Mouse (Mus musculus) kidney, embryonic 14.5 days (tissue): ENCODE measurements around the gene Kif22. TPM values are rescaled to one million over a fixed set of nuclear protein-coding genes. Genes with fewer than 3 reads are reported as not detected.

Experiments used
- ATAC-seq: fragments of 200-750 bp; cut with Nextera tagmentation; 2 replicates; pipeline ENCODE4 v1.8.0; 2017; ENCODE audit warnings: moderate number of reproducible peaks, mild to moderate bottlenecking, moderate TSS enrichment, moderate library complexity; ENCODE audit not compliant: low FRiP score, low TSS enrichment
- H3K27ac ChIP-seq: fragments of 300-500 bp; sonication (generic); 2 replicates; pipeline ENCODE4 v1.5.1; 2014; ENCODE audit warnings: low read depth, mild to moderate bottlenecking, low read length, moderate library complexity, mixed read lengths
- H3K27me3 ChIP-seq: fragments of 300-500 bp; sonication (generic); 2 replicates; pipeline ENCODE4 v1.6.1; 2014; ENCODE audit warnings: mild to moderate bottlenecking, low read length; ENCODE audit not compliant: control insufficient read depth, insufficient read depth
- H3K36me3 ChIP-seq: fragments of 300-500 bp; sonication (generic); 2 replicates; pipeline ENCODE4 v1.6.1; 2014; ENCODE audit warnings: low read length, mixed read lengths; ENCODE audit not compliant: control insufficient read depth, insufficient read depth
- H3K4me1 ChIP-seq: fragments of 300-500 bp; sonication (generic); 2 replicates; pipeline ENCODE4 v1.6.1; 2014; ENCODE audit warnings: low read length, mixed read lengths; ENCODE audit not compliant: control insufficient read depth, insufficient read depth
- H3K4me2 ChIP-seq: fragments of 300-500 bp; sonication (generic); replicated peaks from 2 replicates; pipeline ENCODE4 v1.6.1; 2014; ENCODE audit warnings: low read depth, mild to moderate bottlenecking, low read length
- H3K4me3 ChIP-seq: fragments of 300-500 bp; sonication (generic); 2 replicates; pipeline ENCODE4 v1.5.1; 2014; ENCODE audit warnings: mild to moderate bottlenecking, low read length
- H3K9ac ChIP-seq: fragments of 300-500 bp; sonication (generic); 2 replicates; pipeline ENCODE4 v1.6.1; 2014; ENCODE audit warnings: low read depth, mild to moderate bottlenecking, low read length, moderate library complexity
- H3K9me3 ChIP-seq: fragments of 300-500 bp; sonication (generic); 2 replicates; pipeline ENCODE4 v1.6.1; 2016; ENCODE audit warnings: low read length; ENCODE audit not compliant: control insufficient read depth
- WGBS: fragments of 180-500 bp; shearing (Covaris S2); extraction: QIAGEN DNeasy Blood & Tissue Kit; methylation state at CpG from one replicate; pipeline ENCODE4 v1.1.7; 2014; 5-methylcytosine and 5-hydroxymethylcytosine counted together
- polyA plus RNA-seq: library from polyadenylated mRNA; unstranded; fragments of >200 nt; fragmentation: Nextera tagmentation; extraction: Ambion mirVana; gene quantifications from 2 replicates; pipeline ENCODE4 v1.2.1, GENCODE M21; 2014

Gene Kif22
- polyA plus RNA-seq, 1 experiment from 2014 or later: 151 TPM

DNA sequence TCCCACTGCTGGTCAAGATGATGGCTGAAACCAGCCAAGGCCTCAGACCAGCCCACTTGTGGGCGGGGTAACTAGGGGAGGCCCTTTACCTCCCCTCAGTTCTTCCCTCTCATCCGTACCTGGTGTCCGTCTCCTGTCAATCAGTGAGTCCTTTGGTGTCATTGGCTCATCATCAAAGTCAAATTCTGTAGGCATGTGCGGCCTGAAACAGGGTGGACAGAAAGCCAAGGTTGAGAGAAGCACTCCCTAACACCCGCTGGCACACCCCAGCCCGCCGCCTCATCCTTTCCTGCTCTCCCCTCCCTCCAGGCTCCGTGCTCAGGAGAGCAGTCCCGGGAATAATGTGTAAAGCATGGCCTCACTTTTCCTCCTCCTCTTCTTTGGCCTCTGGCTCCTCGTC is 26.2 kb downstream of the Kif22 start:
- Histone ChIP-seq H3K9ac (peak overlapping the region; percentile 70), H3K36me3 (peaks cover 17% of the 10 kb centered on the region), H3K4me1 (peaks cover 44% of the 10 kb centered on the region), H3K4me3 (peak overlapping the region; percentile 53), H3K4me2 (peak overlapping the region; percentile 75), H3K27ac (peak overlapping the region; percentile 82), H3K27me3 (no peaks in the 10 kb centered on the region), H3K9me3 (no peaks in the 10 kb centered on the region)
- ATAC-seq: peak; percentile 40
- WGBS: under 1% methylated on average over 10 of the region's 10 CpGs

DNA sequence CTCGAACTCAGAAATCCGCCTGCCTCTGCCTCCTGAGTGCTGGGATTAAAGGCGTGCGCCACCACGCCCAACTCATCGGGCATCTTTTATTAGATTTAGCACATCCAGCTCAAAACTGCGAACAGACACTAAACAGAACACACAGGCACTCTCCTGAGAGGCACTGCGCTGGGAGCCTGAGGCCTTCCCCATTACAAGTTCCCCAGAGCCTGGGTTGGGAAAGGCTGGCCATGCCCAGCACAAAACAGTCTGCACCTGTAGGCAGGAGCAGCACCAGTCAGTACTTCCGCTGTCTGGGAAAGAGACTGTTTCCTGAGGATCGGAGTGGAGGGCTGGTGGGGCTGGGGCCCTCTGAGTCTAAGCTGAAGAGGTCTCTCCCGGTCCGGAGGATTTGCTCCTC is 27.3 kb downstream of the Kif22 start:
- no peak overlapping the region for H3K27ac ChIP-seq

DNA sequence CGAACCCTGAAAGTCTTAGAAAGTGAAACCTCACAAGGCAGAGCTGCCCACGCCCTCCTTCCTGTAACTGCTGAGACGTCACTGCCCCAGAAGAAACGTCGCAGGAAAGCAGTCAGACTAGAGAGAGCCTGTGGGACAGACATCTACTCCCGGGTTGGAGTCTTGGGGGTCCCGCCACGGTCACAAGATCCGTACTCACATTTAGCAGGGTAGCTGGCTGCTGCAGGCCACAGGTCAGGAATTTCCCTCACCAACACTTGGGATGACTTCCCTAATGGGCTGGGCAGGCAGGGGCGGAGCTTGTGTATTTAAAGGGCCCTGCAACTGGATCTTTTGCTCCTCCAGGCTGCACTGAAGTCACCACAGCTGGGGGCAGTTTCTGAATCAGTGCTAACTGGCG is 28.0 kb downstream of the Kif22 start, which contains the start of gene Mvp:
TSS of gene Mvp (minus strand) at position 302 of the 400 bp plus-strand sequence.
- Histone ChIP-seq H3K9me3 (no peaks in the 10 kb centered on the region), H3K4me1 (peaks cover 40% of the 10 kb centered on the region), H3K27ac (no peak within 1 kb of the TSS; the same call in 1 of the 2 replicates), H3K36me3 (peaks cover 17% of the 10 kb centered on the region), H3K9ac (peak within 1 kb of the TSS; percentile 51), H3K27me3 (no peaks in the 10 kb centered on the region), H3K4me2 (peak within 1 kb of the TSS; percentile 75), H3K4me3 (peak within 1 kb of the TSS; percentile 40)
- no peak for ATAC-seq
- 29% methylated on average over 11 of the region's 11 CpGs for WGBS

More for the DNA sequence above, 27.3 kb downstream of the Kif22 start:
- Histone ChIP-seq H3K9ac (no peak overlapping the region; the same call in 1 of the 2 replicates), H3K4me1 (peaks cover 38% of the 10 kb centered on the region), H3K27me3 (no peaks in the 10 kb centered on the region), H3K36me3 (peaks cover 17% of the 10 kb centered on the region), H3K4me3 (no peak overlapping the region), H3K4me2 (peak overlapping the region; percentile 59; the same call in 1 of the 2 replicates), H3K9me3 (no peaks in the 10 kb centered on the region)
- 92% methylated on average over 12 of the region's 12 CpGs for WGBS
- ATAC-seq: no peak

DNA sequence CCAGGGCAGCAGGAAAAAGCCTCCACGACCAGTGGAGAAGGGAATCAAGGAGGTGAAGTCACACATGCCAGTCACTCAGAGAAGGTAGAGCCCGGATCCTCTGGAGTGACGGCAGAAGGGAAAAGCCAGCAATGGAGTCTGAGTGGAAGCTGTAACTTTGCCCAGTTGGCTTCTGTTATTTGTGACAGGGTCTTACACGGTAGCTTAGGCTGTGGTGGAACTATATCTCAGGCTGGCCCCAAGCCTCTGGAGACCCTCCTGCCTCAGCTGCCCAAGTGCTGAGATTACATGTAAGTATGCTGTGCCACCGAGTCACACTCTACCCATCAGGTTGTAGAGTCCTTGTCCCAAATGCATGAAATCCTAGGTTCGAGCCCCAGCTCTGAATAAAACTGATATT is 28.9 kb downstream of the Kif22 start:
- Histone ChIP-seq H3K9ac (no peak overlapping the region), H3K9me3 (no peaks in the 10 kb centered on the region), H3K27me3 (no peaks in the 10 kb centered on the region), H3K4me2 (no peak overlapping the region; the same call in 1 of the 2 replicates), H3K4me3 (no peak overlapping the region), H3K27ac (no peak overlapping the region), H3K4me1 (peaks cover 33% of the 10 kb centered on the region), H3K36me3 (peaks cover 17% of the 10 kb centered on the region)
- 95% methylated on average over 6 of the region's 6 CpGs for WGBS
- ATAC-seq: no peak

DNA sequence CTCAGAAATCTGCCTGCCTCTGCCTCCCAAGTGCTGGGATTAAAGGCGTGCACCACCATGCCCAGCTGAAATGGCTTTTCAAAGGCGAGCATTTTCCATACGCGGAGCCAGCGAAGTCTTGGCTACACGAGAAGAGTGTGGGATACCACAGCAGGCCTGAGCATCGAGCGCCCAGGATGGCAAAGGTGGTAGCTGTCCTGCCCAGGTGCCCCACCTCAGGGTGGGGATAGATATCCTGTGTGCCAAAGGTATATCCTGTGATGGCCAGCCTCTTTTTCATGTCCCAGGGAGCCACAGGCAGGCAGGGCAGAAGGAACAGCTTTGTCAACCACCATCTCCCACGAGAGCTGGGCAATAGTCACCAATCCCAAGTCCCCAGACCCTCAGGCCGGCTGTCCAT is 29.4 kb downstream of the Kif22 start:
- H3K9ac ChIP-seq: no peak overlapping the region
- no peak overlapping the region for H3K4me3 ChIP-seq
- H3K27me3 ChIP-seq: no peaks in the 10 kb centered on the region
- no peaks in the 10 kb centered on the region for H3K9me3 ChIP-seq
- ATAC-seq: no peak
- WGBS: 93% methylated on average over 10 of the region's 10 CpGs
- H3K27ac ChIP-seq: no peak overlapping the region
- no peak overlapping the region for H3K4me2 ChIP-seq
- peaks cover 29% of the 10 kb centered on the region for H3K4me1 ChIP-seq
- peaks cover 17% of the 10 kb centered on the region for H3K36me3 ChIP-seq

DNA sequence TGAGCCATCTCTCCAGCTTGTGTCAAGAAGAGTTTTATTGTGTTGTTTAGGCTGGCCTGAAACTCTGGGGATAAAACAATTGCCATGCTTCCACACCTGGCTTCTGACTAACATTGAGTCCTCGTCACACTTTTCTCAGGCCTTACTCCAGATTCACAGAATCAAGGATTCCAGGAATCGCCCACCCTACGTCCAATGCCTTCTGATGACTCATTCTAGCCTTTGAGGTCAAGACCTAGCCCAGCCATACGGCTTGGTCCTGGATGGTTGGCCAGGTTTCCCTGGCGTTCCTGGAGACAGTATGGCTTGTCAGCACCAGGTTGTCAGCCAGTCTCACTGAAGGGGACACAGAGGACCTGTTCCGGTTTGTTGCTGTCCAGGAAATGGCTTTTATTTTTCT is 29.9 kb downstream of the Kif22 start:
- ATAC-seq: no peak

DNA sequence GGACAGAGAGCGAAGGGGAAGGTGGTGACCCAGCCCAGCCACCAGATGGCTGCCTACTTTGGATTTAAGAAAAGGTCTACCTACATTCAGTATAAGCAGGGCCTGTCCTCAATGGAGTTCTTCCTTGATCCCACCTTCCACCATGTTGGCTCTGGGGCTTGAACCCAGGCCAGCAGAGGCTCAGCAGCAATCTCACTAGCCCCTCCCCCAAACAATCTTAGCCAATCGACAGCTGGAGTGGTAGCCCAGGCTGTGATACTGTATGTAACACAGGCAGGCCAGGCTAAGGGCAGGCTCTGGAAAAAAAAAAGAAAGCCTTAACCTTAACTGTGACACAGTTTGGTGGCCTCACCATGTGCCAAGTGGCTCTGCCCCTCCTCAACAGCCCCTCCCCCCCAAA is 30.6 kb downstream of the Kif22 start:
- ATAC-seq: no peak
- Histone ChIP-seq H3K4me1 (peaks cover 24% of the 10 kb centered on the region), H3K27me3 (no peaks in the 10 kb centered on the region), H3K4me2 (no peak overlapping the region), H3K27ac (no peak overlapping the region), H3K9ac (no peak overlapping the region), H3K4me3 (no peak overlapping the region), H3K36me3 (peaks cover 17% of the 10 kb centered on the region), H3K9me3 (no peaks in the 10 kb centered on the region)
- 75% methylated on average over 2 of the region's 2 CpGs for WGBS

More for the DNA sequence above, 29.9 kb downstream of the Kif22 start:
- 83% methylated on average over 6 of the region's 6 CpGs for WGBS
- H3K9me3 ChIP-seq: no peaks in the 10 kb centered on the region
- H3K4me3 ChIP-seq: no peak overlapping the region
- no peak overlapping the region for H3K4me2 ChIP-seq
- peaks cover 25% of the 10 kb centered on the region for H3K4me1 ChIP-seq
- H3K9ac ChIP-seq: no peak overlapping the region
- H3K27me3 ChIP-seq: no peaks in the 10 kb centered on the region
- peaks cover 17% of the 10 kb centered on the region for H3K36me3 ChIP-seq
- H3K27ac ChIP-seq: no peak overlapping the region

DNA sequence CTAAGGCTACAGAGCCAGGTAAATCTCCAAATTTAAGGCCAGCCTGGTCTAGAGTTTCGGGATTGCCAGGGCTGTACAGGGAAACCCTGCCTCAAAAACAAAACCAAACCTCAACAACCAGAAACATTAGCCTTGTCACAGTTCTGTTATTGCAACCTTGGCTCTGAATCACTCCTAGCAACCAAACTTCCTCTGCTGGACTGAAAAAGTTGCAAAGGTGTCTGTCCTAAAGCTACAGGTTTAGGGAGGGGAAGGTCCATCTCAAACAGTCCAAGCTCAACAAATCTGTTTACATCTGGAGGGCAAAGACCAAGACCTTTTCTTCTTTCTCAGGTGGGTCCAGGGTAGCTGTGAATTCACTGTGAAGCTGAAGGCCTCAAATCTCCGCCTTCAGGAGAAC is 31.2 kb downstream of the Kif22 start:
- no peak for ATAC-seq
- Histone ChIP-seq H3K9ac (no peak overlapping the region), H3K4me2 (no peak overlapping the region), H3K27me3 (no peaks in the 10 kb centered on the region), H3K27ac (no peak overlapping the region), H3K4me3 (no peak overlapping the region), H3K9me3 (no peaks in the 10 kb centered on the region), H3K4me1 (peaks cover 24% of the 10 kb centered on the region), H3K36me3 (peaks cover 17% of the 10 kb centered on the region)
- 98% methylated on average over 2 of the region's 2 CpGs for WGBS

DNA sequence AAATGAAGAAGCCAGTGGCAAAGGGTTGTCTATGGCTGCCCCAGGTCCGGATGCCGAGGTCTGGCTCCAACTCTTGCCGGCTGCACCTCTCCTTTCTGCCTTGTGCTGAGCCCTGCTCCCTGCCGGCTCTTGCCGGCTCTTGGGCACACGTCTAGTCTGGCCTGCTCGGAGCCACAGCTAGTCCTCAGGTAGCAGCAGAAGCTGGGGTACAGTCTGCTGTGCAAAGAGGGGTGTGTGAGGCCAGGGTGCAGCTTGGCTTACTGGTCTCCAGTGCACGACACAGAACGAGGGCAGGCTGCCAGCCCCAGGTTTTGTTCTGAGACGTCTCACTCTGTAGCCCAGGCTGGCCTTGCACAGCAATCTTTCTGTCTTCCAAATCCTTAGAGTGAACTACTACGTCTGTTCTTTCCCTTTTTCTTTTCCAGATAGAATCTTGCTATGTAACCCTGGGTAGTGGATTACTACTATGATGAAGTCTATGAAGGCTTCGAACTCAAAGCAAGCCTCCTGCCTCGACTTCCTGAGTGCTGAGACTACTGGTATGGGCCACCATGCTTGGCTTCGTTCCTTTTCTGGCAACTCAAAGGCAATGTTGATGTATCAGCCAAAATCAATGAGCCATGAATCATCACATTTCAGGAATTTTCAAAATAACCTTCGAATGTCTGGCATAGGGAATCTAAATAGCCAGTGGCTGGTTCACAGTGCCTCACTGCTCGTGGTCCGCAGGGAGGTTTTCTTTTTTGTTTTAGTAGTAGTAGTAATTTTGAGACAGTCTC is 32.8 kb downstream of the Kif22 start:
- Histone ChIP-seq H3K4me3 (no peak overlapping the region), H3K27ac (peak overlapping the region; percentile 77; the same call in 1 of the 2 replicates), H3K9me3 (no peaks in the 10 kb centered on the region), H3K36me3 (peaks cover 10% of the 10 kb centered on the region; the same call in 1 of the 2 replicates), H3K4me2 (no peak overlapping the region), H3K4me1 (peaks cover 12% of the 10 kb centered on the region), H3K9ac (no peak overlapping the region), H3K27me3 (no peaks in the 10 kb centered on the region)
- 76% methylated on average over 17 of the region's 17 CpGs for WGBS
- no peak for ATAC-seq
